Mouse (Mus musculus): Measurements from ENCODE around the gene Gm6205.
"Not testable (repeated sequence)": the region's sequence is repeated elsewhere in the genome, so short reads cannot be mapped to it uniquely, and the experiment has no call there.

The Gm6205 gene

GRCm38 (mm10) chr5:94648082-94648481 is at the start of gene Gm6205:
TSS of gene Gm6205 (plus strand) at chr5:94648382.
- DNase-seq (ENCODE audit: low read depth): not testable (repeated sequence)

GRCm38 (mm10) chr5:94616242-94616641 is 31.9 kb upstream of the Gm6205 start, which contains the start of gene Gm3147:
TSS of gene Gm3147 (minus strand) at chr5:94616342.
- not testable (repeated sequence) for DNase-seq (ENCODE audit: low read depth)

GRCm38 (mm10) chr5:94623679-94624078 is 24.5 kb upstream of the Gm6205 start, which contains the start of gene Gm6509:
TSS of gene Gm6509 (plus strand) at chr5:94623979.
- not testable (repeated sequence) for DNase-seq (ENCODE audit: low read depth)
